Mouse (Mus musculus): ENCODE results near the gene Gm11037.

DNA sequence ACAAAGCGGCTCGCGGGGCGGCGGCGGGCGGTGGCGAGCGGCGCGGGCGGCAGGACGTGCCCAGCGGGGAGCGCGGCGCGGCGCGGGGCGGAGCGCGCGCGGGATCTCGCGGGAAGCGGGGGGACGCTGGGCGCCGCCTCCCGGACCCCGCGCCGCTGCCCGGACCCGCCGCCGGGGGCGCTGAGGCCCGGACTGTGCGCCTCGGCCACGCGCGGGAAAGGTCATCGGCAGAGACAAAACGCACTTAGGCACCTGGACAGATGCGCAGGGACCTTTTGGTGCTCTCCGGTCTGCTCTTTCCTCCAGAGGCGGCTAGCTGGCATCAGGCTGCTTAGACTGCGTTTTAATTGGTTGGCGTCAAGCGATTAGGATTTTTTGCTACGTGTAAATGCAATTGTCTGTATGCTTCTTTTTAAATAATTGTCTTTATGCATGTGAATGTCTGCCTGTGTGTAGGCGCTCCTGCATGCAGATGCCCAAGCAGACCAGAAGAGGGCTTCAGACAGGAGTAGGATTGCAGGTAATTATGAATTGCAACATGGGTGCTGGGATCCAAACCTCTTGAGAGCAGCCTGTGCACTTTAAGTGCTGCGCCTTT lies 46.8 kb downstream of the Gm11037 start, which contains the start of gene Cenpb:
- TF ChIP-seq CTCF (IDR thresholded peaks at IDR 0.05; ENCODE audit: extremely low read depth, insufficient read depth, low read length) (peak; percentile 25; the same call in 1 of the 2 replicates), POLR2A (IDR thresholded peaks at IDR 0.05; ENCODE audit: extremely low read depth, insufficient read depth, low read length) (peak; percentile 55; the same call in 1 of the 2 replicates)
